Mouse (Mus musculus) intestine, embryonic 15.5 days (tissue): ENCODE measurements at regions not wholly inside any gene's neighbourhood (a gene's known extent, or its start where the extent isn't known, plus 50 kb on each side); places are given as distances from the start of the nearest gene placed in this dataset.

Source experiments
- ATAC-seq: fragments of 200-750 bp; cut with Nextera tagmentation; 2 replicates; pipeline ENCODE4 v1.8.0; 2017; ENCODE audit warnings: moderate TSS enrichment, moderate library complexity
- H3K27ac ChIP-seq: fragments of 300-500 bp; sonication (generic); 2 replicates; pipeline ENCODE4 v1.5.1; 2015; ENCODE audit warnings: mild to moderate bottlenecking, inconsistent platforms
- H3K27me3 ChIP-seq: fragments of 300-500 bp; sonication (generic); replicated peaks from 2 replicates; pipeline ENCODE4 v1.6.1; 2015; ENCODE audit warnings: inconsistent platforms
- H3K36me3 ChIP-seq: fragments of 300-500 bp; sonication (generic); 2 replicates; pipeline ENCODE4 v1.6.1; 2015; ENCODE audit warnings: inconsistent platforms
- H3K4me1 ChIP-seq: fragments of 300-500 bp; sonication (generic); replicated peaks from 2 replicates; pipeline ENCODE4 v1.6.1; 2015; ENCODE audit warnings: inconsistent platforms
- H3K4me2 ChIP-seq: fragments of 300-500 bp; sonication (generic); replicated peaks from 2 replicates; pipeline ENCODE4 v1.6.1; 2015; ENCODE audit warnings: mild to moderate bottlenecking, inconsistent platforms
- H3K4me3 ChIP-seq: fragments of 300-500 bp; sonication (generic); replicated peaks from 2 replicates; pipeline ENCODE4 v1.5.1; 2015; ENCODE audit warnings: inconsistent platforms
- H3K9ac ChIP-seq: fragments of 300-500 bp; sonication (generic); 2 replicates; pipeline ENCODE4 v1.6.1; 2015; ENCODE audit warnings: inconsistent platforms
- H3K9me3 ChIP-seq: fragments of 300-500 bp; sonication (generic); 2 replicates; pipeline ENCODE4 v1.6.1; 2016; ENCODE audit warnings: inconsistent platforms
- WGBS: fragments of 180-500 bp; shearing (Covaris S2); methylation state at CpG from one replicate; pipeline ENCODE4 v1.1.7; 2015; 5-methylcytosine and 5-hydroxymethylcytosine counted together

DNA sequence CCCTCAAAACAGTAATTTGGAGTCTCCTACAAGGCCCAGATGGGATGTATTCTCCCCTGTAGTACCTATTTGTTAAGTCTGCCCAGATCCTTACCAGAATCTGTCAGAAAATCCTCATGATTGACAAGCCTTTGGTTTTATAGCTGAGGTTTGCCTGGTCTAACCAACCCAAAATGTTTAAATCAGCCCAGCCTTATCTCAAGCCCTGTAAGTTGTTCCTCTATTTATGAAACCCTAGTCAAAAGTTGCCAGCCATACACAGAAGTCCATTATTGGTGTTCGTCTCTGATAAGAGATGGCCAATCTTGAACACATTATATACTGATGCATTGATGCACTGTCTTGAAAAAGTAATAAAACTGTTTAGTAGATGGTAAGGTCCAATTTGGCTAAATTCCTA is 239.9 kb upstream of the Hnrnpa3 start:
- Histone ChIP-seq H3K27me3 (no peaks in the 10 kb centered on the region), H3K27ac (no peak overlapping the region), H3K9ac (no peak overlapping the region), H3K36me3 (no peaks in the 10 kb centered on the region), H3K4me2 (no peak overlapping the region), H3K9me3 (no peaks in the 10 kb centered on the region), H3K4me1 (0 out of 2 replicates have a peak, but pooled peaks cover 3% of the 10 kb centered on the region), H3K4me3 (no peak overlapping the region)
- 90% methylated on average over 1 of the region's 1 CpGs for WGBS
- ATAC-seq, result no peak

DNA sequence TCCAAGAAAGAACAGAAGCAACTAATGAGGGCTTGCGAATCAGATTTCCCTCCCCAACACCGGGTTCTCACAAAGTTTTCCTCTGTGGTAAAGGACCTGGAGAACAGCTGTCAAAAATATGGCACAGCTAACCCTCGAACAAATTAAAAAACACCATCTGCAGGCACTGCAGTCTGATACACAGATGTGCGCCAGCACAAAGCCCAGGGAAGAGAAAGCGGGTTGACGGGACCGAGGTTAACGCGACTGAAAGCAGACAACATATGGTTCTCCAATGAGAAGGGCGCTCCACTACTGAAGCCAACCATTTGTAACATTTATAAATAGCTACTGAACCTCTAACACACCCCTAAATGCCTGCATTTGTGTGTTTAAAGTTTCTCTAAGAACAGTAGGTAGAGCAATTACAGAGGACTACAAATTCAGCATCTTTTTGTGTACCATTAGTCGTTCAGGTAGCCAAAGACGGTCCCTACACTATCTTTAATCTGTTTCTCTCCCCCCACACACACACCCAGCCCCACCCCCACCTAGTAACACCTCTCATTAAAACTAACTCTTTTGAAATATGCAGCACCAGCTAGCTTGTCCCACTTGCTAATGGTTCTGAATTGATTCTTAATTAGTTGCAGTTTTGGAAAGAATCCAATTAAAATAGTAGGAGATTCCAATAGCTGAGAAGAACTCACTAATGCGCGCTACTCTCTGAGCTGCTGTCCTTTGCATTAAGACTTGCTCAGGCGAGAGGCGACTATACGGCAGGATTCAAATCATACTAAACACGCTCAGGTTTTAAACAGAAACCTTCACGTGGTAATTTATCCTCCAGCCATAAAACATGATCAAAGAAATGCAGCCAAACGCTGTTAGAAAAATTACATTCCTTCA is 236.0 kb upstream of the Hnrnpa3 start:
- no peak for ATAC-seq
- no peaks in the 10 kb centered on the region for H3K9me3 ChIP-seq
- no peak overlapping the region for H3K27ac ChIP-seq
- no peak overlapping the region for H3K4me3 ChIP-seq
- 64% methylated on average over 20 of the region's 20 CpGs for WGBS
- no peak overlapping the region for H3K9ac ChIP-seq
- H3K27me3 ChIP-seq, result no peaks in the 10 kb centered on the region
- 0 out of 2 replicates have a peak, but pooled peaks cover 3% of the 10 kb centered on the region for H3K4me1 ChIP-seq
- H3K36me3 ChIP-seq, result no peaks in the 10 kb centered on the region
- no peak overlapping the region for H3K4me2 ChIP-seq

DNA sequence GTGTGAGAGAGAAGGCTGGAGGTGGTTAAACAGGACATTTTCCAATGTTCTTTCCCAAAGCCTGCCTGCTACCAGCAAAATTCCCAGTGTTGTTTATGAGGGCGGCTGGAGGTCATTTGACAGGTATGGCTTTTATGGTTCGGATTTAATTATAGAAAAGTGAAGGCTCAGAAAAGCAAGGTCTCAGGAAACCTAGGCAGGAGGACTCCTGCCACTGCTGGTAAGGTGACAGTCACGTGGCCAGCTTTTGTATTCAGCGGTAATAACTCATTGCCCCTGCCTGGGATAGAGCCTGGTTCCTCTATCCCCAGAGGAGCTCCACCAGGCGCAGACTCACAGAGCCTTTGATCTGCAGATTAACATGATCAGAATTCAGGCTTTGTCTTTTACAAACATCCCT is 235.2 kb upstream of the Hnrnpa3 start:
- ATAC-seq, result no peak
- WGBS, result 31% methylated on average over 5 of the region's 5 CpGs
- no peak overlapping the region for H3K27ac ChIP-seq
- H3K36me3 ChIP-seq, result no peaks in the 10 kb centered on the region
- H3K4me3 ChIP-seq, result no peak overlapping the region
- H3K27me3 ChIP-seq, result no peaks in the 10 kb centered on the region
- no peak overlapping the region for H3K4me2 ChIP-seq
- 0 out of 2 replicates have a peak, but pooled peaks cover 3% of the 10 kb centered on the region for H3K4me1 ChIP-seq
- H3K9ac ChIP-seq, result no peak overlapping the region
- no peaks in the 10 kb centered on the region for H3K9me3 ChIP-seq

DNA sequence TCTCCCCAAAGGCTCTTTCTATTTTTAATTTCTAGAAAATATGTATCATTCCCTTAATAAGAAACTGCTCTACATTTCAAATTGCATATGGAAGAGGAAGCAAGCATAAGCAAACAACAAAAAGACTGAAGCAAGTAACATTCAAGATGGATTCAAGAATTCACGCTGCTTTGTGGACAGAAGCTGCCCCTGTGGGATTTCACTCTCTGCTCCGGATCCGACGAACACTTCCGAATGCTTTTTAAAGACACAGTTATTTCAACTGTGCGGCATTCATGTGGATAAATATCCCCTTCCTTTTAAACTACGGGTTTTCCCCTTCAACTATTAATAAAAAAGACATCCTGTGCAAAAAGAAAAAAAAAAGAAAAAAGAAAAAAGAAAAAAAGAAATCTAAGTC is 234.7 kb upstream of the Hnrnpa3 start:
- no peaks in the 10 kb centered on the region for H3K27me3 ChIP-seq
- H3K4me2 ChIP-seq, result no peak overlapping the region
- H3K4me1 ChIP-seq, result 0 out of 2 replicates have a peak, but pooled peaks cover 3% of the 10 kb centered on the region
- H3K4me3 ChIP-seq, result no peak overlapping the region
- ATAC-seq, result no peak
- no peak overlapping the region for H3K9ac ChIP-seq
- H3K36me3 ChIP-seq, result no peaks in the 10 kb centered on the region
- no peaks in the 10 kb centered on the region for H3K9me3 ChIP-seq
- 44% methylated on average over 7 of the region's 7 CpGs for WGBS
- no peak overlapping the region for H3K27ac ChIP-seq

DNA sequence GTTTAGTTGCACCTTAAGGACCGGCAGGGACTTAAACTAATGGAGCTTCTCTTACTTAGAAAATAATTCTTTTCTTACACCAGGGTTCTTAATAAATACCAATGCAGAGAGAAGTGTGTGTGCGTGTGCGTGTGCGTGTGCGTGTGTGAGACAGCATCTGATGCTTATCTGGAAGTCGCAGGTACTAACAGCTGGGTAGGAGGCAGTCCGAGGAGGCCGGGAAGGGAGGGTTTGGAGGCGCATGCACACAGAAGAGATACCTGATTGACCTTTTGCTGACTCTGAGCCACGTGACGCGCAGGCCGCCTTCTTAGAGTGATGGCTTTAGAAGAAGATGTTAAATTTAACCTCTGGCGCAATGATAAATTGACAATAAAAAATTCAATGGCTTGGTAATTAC is 234.2 kb upstream of the Hnrnpa3 start:
- Histone ChIP-seq H3K9me3 (no peaks in the 10 kb centered on the region), H3K4me1 (0 out of 2 replicates have a peak, but pooled peaks cover 3% of the 10 kb centered on the region), H3K27me3 (no peaks in the 10 kb centered on the region), H3K36me3 (no peaks in the 10 kb centered on the region), H3K27ac (no peak overlapping the region), H3K9ac (no peak overlapping the region), H3K4me3 (no peak overlapping the region), H3K4me2 (no peak overlapping the region)
- 67% methylated on average over 14 of the region's 14 CpGs for WGBS
- ATAC-seq, result no peak

DNA sequence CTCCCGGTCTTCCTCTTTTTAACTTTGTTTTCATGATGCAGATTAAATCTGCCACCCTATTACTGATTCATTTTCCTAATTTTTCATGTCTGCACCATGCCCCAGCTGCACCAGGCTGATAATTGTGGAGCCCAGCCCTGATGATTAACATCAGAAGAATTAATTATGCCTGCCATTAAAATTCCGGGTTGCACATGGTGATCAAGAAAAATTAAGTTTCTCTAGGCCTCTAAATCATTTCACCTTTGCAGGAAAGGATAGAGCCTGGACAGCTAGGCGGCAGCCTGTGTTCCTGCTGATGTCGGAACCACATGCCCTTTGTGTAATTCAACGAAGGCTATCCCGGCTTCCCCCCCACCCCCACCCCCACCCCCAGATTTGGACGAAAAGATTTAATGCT is 233.7 kb upstream of the Hnrnpa3 start:
- ATAC-seq, result no peak
- no peak overlapping the region for H3K4me3 ChIP-seq
- H3K4me1 ChIP-seq, result 0 out of 2 replicates have a peak, but pooled peaks cover 3% of the 10 kb centered on the region
- 44% methylated on average over 7 of the region's 7 CpGs for WGBS
- H3K36me3 ChIP-seq, result no peaks in the 10 kb centered on the region
- no peak overlapping the region for H3K27ac ChIP-seq
- H3K4me2 ChIP-seq, result no peak overlapping the region
- H3K27me3 ChIP-seq, result no peaks in the 10 kb centered on the region
- no peaks in the 10 kb centered on the region for H3K9me3 ChIP-seq
- H3K9ac ChIP-seq, result no peak overlapping the region

DNA sequence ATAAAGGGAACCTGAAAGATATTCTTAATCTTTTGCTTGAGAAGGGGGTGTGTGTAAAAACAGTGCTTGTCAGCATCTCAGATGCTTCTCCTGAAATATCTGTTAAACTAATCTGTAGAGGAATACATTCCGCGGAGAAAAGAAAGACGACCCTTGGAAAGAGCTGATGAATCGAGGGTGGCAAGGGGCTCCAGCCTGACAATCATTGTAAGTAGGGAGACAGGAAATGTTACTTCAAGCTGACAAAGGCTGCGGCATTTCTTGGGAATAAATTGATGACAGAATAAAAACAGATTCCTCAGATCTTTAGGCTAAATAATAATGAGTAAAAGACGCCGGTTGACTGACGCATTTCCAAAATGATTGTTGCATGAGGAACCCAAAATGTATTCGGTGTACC is 233.3 kb upstream of the Hnrnpa3 start:
- H3K27me3 ChIP-seq, result no peaks in the 10 kb centered on the region
- H3K4me1 ChIP-seq, result 0 out of 2 replicates have a peak, but pooled peaks cover 3% of the 10 kb centered on the region
- no peaks in the 10 kb centered on the region for H3K9me3 ChIP-seq
- H3K9ac ChIP-seq, result no peak overlapping the region
- no peak for ATAC-seq
- no peak overlapping the region for H3K27ac ChIP-seq
- no peaks in the 10 kb centered on the region for H3K36me3 ChIP-seq
- no peak overlapping the region for H3K4me3 ChIP-seq
- no peak overlapping the region for H3K4me2 ChIP-seq
- WGBS, result 61% methylated on average over 9 of the region's 9 CpGs

DNA sequence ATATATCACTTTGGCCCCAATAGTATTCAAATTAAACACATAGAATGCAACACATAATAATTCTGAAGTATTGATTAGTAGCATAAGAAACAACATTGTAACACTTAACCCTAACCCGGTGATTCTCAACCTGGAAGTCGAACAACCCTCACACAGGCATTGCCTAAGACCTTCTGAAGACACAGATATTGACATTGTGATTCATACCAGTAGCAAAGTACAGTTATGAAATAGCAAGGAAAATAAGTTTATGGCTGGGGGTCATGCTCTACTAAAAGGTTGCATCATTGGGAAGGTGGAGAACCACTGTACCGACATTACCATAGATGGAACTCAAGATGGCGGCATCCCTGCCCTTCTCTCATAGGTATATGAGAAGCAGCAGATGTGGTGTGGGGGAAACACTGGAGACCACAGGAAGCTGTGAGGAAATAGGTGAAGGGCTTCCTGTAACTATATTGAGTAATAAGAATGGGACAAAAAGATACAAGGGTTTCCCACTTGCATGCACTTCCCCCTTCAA is 231.1 kb upstream of the Hnrnpa3 start:
- no peaks in the 10 kb centered on the region for H3K27me3 ChIP-seq
- no peak overlapping the region for H3K9ac ChIP-seq
- H3K9me3 ChIP-seq, result no peaks in the 10 kb centered on the region
- H3K4me1 ChIP-seq, result 0 out of 2 replicates have a peak, but pooled peaks cover 3% of the 10 kb centered on the region
- peak; percentile 61 for ATAC-seq
- 90% methylated on average over 4 of the region's 4 CpGs for WGBS
- no peak overlapping the region for H3K27ac ChIP-seq
- H3K36me3 ChIP-seq, result no peaks in the 10 kb centered on the region
- no peak overlapping the region for H3K4me3 ChIP-seq
- no peak overlapping the region for H3K4me2 ChIP-seq

DNA sequence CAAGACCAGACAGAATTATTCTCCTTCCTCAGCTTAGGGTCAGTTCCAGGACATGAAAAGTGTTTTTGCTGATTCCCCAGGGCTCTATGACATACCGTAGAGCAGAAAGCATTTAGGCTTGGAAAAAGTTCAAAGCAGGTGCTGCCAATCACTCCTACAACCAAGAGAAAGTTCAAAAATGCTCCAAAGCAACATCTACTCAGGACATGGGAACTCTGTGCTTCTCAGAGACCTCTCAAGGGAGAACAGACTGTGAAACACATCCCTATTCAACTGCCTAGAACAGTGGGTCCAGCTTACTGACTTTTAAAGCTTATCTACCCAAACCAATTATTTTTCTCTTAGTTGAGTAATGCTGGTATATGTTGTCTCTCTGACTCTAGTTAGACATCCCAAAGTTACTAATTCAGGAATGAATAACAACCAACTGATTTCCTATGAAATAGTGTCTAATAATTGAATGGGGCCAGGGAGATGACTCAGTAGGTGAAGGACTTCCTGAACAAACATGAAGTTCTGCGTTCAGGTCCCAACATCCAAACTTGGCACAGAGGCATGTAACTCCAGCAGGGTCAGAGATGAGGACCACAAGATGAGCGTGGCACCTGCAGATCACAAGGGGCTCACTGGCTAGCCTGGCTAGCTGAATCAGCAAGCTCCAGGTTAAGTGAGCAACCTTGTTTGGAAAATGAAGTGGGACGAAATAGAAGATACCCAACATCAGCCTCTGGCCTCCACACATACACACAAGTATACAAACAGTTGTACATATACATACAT is 228.7 kb upstream of the Hnrnpa3 start:
- Histone ChIP-seq H3K9me3 (no peaks in the 10 kb centered on the region), H3K36me3 (no peaks in the 10 kb centered on the region), H3K27ac (no peak overlapping the region), H3K4me1 (no peaks in the 10 kb centered on the region), H3K9ac (no peak overlapping the region), H3K4me3 (no peak overlapping the region), H3K4me2 (no peak overlapping the region), H3K27me3 (no peaks in the 10 kb centered on the region)
- no peak for ATAC-seq
- 89% methylated on average over 4 of the region's 4 CpGs for WGBS

DNA sequence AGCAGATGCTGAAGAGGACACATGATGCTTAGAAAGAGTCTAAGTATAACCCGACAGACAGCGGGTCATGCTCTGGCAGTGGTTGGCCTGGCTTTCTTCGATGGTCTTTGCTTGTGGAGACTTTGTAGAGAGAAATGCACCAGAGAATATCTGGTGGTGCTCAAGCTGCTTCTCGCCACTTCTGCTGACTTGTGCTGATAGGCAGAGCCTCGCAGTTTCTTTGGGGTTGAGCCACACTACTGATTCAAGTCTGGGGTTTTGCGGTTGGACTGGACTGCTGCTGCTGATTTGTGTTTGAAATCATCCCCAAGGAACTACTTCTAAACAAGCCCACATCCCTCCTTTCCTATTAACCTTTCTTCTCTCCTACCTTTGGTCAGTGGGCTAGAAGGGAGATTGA is 227.1 kb upstream of the Hnrnpa3 start:
- Histone ChIP-seq H3K27ac (no peak overlapping the region), H3K4me1 (no peaks in the 10 kb centered on the region), H3K9me3 (no peaks in the 10 kb centered on the region), H3K27me3 (no peaks in the 10 kb centered on the region), H3K4me3 (no peak overlapping the region), H3K4me2 (no peak overlapping the region), H3K36me3 (no peaks in the 10 kb centered on the region), H3K9ac (no peak overlapping the region)
- whole genome bisulfite sequencing, result 83% methylated on average over 6 of the region's 6 CpGs
- no peak for ATAC-seq

DNA sequence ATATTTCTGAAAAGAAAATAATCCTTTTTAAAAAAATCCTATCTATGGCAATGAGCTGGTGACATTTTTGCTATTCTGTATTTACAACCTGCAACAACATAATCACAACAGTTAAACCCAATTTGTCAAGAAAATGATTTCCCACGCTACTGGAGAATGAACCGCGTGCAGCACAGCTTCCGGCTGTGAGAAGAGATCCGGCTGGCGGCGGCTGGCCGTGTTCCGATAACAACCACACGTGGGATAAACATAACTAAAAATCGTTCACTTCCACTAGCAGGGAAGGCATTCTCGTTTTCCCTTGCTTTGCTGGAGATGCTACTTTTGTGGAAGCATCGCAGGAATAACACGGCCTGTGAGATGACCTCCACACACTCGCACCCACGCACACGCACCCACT is 224.5 kb upstream of the Hnrnpa3 start:
- no peak overlapping the region for H3K9ac ChIP-seq
- 78% methylated on average over 17 of the region's 17 CpGs for WGBS
- H3K27ac ChIP-seq, result no peak overlapping the region
- no peaks in the 10 kb centered on the region for H3K36me3 ChIP-seq
- no peaks in the 10 kb centered on the region for H3K9me3 ChIP-seq
- H3K4me2 ChIP-seq, result no peak overlapping the region
- H3K4me3 ChIP-seq, result no peak overlapping the region
- no peak for ATAC-seq
- no peaks in the 10 kb centered on the region for H3K4me1 ChIP-seq
- H3K27me3 ChIP-seq, result no peaks in the 10 kb centered on the region

DNA sequence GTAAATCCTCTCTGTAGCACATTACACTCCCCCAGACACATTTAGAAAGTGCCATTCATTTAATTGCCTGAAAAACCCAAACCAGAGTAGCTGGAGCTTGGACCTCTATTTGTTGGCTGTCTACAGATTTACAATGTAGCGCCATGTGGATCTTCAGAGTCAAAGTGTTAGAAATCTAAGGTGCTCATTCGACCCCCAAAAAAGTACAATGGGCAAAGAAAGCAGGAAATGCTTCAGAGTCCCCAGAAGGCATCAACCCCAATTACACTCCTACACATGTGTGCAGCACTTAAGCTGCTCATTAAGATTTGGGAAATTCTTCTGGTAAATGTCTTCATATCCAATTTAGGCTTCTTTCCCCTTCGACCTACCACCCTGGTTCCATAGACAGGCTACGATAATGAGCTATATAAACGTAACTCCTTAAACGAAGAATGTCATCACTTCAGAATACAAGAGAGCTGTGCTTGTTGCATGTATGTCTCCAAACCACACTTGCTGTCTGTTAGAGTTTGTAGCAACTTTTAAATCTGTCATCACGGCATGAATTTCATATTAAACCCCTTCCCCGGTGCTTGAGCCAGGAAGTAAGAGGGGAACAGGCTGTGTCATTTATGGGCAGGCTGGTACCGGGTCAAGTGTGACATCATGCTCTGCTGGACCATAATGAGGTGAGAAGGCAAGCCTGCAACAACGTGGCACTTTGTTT is 219.4 kb upstream of the Hnrnpa3 start:
- no peaks in the 10 kb centered on the region for H3K9me3 ChIP-seq
- H3K4me2 ChIP-seq, result no peak overlapping the region
- no peak overlapping the region for H3K9ac ChIP-seq
- H3K27me3 ChIP-seq, result no peaks in the 10 kb centered on the region
- H3K4me1 ChIP-seq, result no peaks in the 10 kb centered on the region
- no peaks in the 10 kb centered on the region for H3K36me3 ChIP-seq
- 78% methylated on average over 10 of the region's 10 CpGs for WGBS
- H3K27ac ChIP-seq, result no peak overlapping the region
- ATAC-seq, result no peak
- H3K4me3 ChIP-seq, result no peak overlapping the region
